Mouse (Mus musculus): ENCODE measurements around the gene S100a3.

- TF ChIP-seq CTCF (IDR thresholded peaks at IDR 0.05; ENCODE audit: borderline replicate concordance, control insufficient read depth, extremely low read depth, insufficient read depth, low read length, poor library complexity) (no peak), POLR2A (IDR thresholded peaks at IDR 0.05; ENCODE audit: control insufficient read depth, extremely low read depth, insufficient read depth, low read length, poor library complexity) (no peak)
These were observed 89.5 kb downstream of the S100a3 start for GRCm38 (mm10) chr3:90649832-90650231.
